Mouse (Mus musculus) lung, embryonic 16.5 days (tissue): Measurements from ENCODE around the gene Cox5a. TPM values are rescaled to one million over a fixed set of nuclear protein-coding genes. Genes with fewer than 3 reads are reported as not detected.

ENCODE experiments used
- ATAC-seq: fragments of 200-750 bp; cut with Nextera tagmentation; 2 replicates; pipeline ENCODE4 v1.8.0; 2017; ENCODE audit warnings: low read depth, mild to moderate bottlenecking, moderate library complexity
- H3K27ac ChIP-seq: fragments of 300-500 bp; sonication (generic); 2 replicates; pipeline ENCODE4 v1.5.1; 2014; ENCODE audit warnings: mild to moderate bottlenecking, control low read depth, low read length
- H3K27me3 ChIP-seq: fragments of 300-500 bp; sonication (generic); 2 replicates; pipeline ENCODE4 v1.6.1; 2014; ENCODE audit warnings: low read depth, low read length, mixed read lengths; ENCODE audit not compliant: control insufficient read depth, insufficient read depth
- H3K36me3 ChIP-seq: fragments of 300-500 bp; sonication (generic); 2 replicates; pipeline ENCODE4 v1.6.1; 2014; ENCODE audit warnings: low read length; ENCODE audit not compliant: control insufficient read depth, insufficient read depth
- H3K4me1 ChIP-seq: fragments of 300-500 bp; sonication (generic); replicated peaks from 2 replicates; pipeline ENCODE4 v1.6.1; 2014; ENCODE audit warnings: low read length, mixed read lengths; ENCODE audit not compliant: control insufficient read depth, insufficient read depth
- H3K4me2 ChIP-seq: fragments of 300-500 bp; sonication (generic); 2 replicates; pipeline ENCODE4 v1.6.1; 2014; ENCODE audit warnings: low read depth, low read length, control low read depth
- H3K4me3 ChIP-seq: fragments of 300-500 bp; sonication (generic); 2 replicates; pipeline ENCODE4 v1.5.1; 2014; ENCODE audit warnings: mild to moderate bottlenecking, low read length, control low read depth
- H3K9ac ChIP-seq: fragments of 300-500 bp; sonication (generic); 2 replicates; pipeline ENCODE4 v1.6.1; 2014; ENCODE audit warnings: low read length, control low read depth
- H3K9me3 ChIP-seq: fragments of 300-500 bp; sonication (generic); 2 replicates; pipeline ENCODE4 v1.6.1; 2016; ENCODE audit warnings: low read length; ENCODE audit not compliant: control insufficient read depth
- WGBS: fragments of 180-500 bp; shearing (Covaris S2); extraction: QIAGEN DNeasy Blood & Tissue Kit; methylation state at CpG from one replicate; pipeline ENCODE4 v1.1.7; 2014; 5-methylcytosine and 5-hydroxymethylcytosine counted together
- polyA plus RNA-seq: library from polyadenylated mRNA; unstranded; fragments of >200 nt; fragmentation: Nextera tagmentation; extraction: Ambion mirVana; gene quantifications from 2 replicates; pipeline ENCODE4 v1.2.1, GENCODE M21; 2015

Cox5a gene
- 448 and 496 TPM in 2 replicates for polyA plus RNA-seq

DNA sequence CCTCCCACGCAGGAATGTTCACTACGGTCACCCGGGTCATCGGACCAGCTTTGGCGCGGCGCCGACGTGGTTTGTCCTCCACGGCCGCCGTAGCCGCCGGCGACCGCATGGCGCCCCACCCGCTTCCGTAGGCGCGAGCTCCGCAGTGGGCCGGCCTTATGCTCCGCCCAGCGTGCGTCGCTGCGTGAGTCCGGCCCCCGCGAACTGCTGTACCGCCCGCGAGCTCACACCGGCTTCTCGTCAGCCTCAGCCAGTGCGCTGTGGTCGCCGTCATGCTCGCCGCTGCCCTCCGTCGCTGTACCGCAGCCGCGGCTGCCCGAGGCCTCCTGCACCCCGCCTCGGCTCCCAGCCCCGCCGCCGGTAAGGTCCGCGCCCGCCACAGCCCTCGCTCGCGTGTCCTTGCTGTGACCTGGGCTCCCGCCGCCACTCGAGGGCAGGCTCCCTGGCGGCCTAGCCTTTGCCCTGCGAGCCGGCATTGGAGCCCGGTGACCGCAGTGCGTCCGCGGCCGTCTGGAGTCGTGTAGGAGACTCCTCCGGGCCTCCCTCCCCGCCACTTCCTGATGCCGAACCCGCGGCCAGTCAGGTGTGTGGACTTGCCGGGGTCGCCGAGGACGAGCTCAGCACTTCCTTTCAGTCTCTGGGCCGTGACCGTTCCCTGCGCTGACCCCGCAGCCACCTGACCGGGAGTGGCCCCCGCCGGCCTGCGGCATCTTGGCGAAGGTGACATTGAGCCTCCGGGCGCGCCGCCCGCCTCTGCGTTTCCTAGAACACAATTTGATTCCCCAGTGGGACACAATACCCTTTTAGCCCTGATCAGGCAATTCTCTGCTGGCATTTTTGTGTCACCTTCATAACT lies at the start of gene Cox5a:
TSS of gene Cox5a (plus strand) at position 219 of the 856 bp plus-strand sequence.
- ATAC-seq: peak; percentile 99
- Histone ChIP-seq H3K27me3 (no peaks in the 10 kb centered on the region), H3K9me3 (no peaks in the 10 kb centered on the region), H3K27ac (peak within 1 kb of the TSS; percentile 92), H3K9ac (peak within 1 kb of the TSS; percentile 92), H3K4me1 (peaks cover 11% of the 10 kb centered on the region), H3K4me3 (peak within 1 kb of the TSS; percentile 93), H3K4me2 (peak within 1 kb of the TSS; percentile 73), H3K36me3 (no peaks in the 10 kb centered on the region)
- WGBS: under 1% methylated on average over 91 of the region's 95 CpGs

DNA sequence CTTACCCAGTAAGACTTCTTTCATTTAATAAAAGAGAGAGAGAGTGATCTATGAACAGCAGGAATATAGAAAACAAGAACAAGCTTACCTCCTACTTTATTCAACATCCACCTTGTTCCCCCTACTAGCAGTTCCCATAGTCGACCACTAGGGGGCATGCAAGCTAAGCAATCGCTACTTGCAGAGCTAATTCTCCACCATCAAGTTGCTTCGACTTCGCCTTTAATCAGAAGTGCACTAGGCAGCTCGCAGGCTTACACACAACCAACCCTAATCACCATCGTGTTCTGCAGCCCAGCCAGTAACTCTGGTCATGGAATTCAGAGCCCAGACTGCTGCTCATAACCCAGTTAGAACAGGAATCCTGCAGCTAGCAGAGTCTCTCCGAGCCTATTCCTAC lies 35.3 kb upstream of the Cox5a start:
- 15% methylated on average over 7 of the region's 7 CpGs for WGBS
- Histone ChIP-seq H3K27ac (no peak overlapping the region), H3K4me1 (no peaks in the 10 kb centered on the region), H3K4me2 (no peak overlapping the region), H3K4me3 (no peak overlapping the region), H3K27me3 (no peaks in the 10 kb centered on the region; the same call in 1 of the 2 replicates), H3K9ac (no peak overlapping the region), H3K36me3 (no peaks in the 10 kb centered on the region), H3K9me3 (no peaks in the 10 kb centered on the region)
- ATAC-seq: no peak; the same call in 1 of the 2 replicates

DNA sequence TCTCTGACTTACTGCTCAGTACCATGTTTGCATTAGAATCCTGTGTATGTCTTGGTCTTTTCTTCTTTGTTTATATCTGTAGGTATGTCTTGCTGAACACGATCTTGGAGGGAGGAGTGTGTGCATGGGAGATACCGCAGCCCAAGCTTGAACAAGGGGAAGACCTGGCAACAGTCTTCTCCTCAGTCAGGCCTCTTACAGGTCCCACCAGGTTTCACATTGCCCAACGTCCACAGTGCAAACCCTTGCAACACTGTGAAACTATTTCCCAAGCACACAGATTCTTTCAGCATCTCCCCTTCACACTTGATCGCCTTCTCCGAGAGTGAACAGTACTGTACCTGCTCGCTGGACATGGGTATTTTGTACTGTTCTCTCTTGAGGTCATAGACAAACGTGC lies 33.3 kb upstream of the Cox5a start:
- H3K4me3 ChIP-seq: no peak overlapping the region
- H3K4me2 ChIP-seq: no peak overlapping the region
- H3K9ac ChIP-seq: no peak overlapping the region
- no peaks in the 10 kb centered on the region for H3K4me1 ChIP-seq
- ATAC-seq: no peak
- no peak overlapping the region for H3K27ac ChIP-seq
- no peaks in the 10 kb centered on the region for H3K36me3 ChIP-seq
- 58% methylated on average over 7 of the region's 7 CpGs for WGBS
- no peaks in the 10 kb centered on the region for H3K9me3 ChIP-seq
- no peaks in the 10 kb centered on the region; the same call in 1 of the 2 replicates for H3K27me3 ChIP-seq

DNA sequence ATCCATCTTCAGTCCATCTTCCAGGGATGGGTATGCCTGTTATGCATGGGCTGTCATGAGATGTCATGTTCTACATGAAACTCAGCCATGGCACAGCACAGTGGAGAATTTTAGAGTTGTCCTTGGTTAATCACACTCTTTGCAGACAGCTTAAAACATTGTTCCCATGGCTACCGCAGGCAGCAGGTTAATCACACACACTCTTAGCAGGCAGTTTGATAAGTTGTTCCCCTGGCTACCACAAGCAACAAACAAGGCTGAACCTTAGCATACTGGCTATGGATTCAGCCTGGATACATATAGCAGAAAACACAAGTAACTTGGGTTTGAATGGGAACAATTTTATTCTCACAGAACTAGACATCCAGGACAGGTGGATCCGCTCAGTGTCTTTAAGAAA lies 27.5 kb upstream of the Cox5a start:
- Histone ChIP-seq H3K27ac (no peak overlapping the region), H3K9me3 (no peaks in the 10 kb centered on the region), H3K27me3 (no peaks in the 10 kb centered on the region), H3K4me2 (no peak overlapping the region), H3K9ac (no peak overlapping the region), H3K4me3 (no peak overlapping the region), H3K4me1 (no peaks in the 10 kb centered on the region), H3K36me3 (no peaks in the 10 kb centered on the region)
- 89% methylated on average over 2 of the region's 2 CpGs for WGBS
- ATAC-seq: no peak

DNA sequence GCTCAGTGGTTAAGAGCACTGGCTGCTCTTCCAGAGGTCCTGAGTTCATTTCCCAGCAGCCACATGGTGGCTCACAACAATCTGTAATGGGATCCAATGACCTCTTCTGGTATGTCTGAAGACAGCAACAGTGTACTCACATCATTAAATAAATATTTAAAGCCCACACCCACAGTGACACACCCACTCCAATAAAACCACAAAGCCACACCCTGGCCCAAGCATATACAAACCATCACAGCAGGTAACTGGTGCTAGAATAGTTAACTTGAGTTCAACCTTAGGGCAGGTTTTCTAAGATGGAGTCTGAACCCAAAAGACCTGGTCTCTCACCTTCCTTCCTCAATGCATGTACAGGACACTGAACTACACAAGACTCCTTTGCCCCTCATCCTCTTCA lies 26.1 kb upstream of the Cox5a start:
- Histone ChIP-seq H3K36me3 (no peaks in the 10 kb centered on the region), H3K4me2 (no peak overlapping the region), H3K9ac (no peak overlapping the region), H3K4me3 (no peak overlapping the region), H3K27me3 (peaks cover 4% of the 10 kb centered on the region; the same call in 1 of the 2 replicates), H3K4me1 (no peaks in the 10 kb centered on the region), H3K9me3 (no peaks in the 10 kb centered on the region), H3K27ac (no peak overlapping the region)
- ATAC-seq: no peak

DNA sequence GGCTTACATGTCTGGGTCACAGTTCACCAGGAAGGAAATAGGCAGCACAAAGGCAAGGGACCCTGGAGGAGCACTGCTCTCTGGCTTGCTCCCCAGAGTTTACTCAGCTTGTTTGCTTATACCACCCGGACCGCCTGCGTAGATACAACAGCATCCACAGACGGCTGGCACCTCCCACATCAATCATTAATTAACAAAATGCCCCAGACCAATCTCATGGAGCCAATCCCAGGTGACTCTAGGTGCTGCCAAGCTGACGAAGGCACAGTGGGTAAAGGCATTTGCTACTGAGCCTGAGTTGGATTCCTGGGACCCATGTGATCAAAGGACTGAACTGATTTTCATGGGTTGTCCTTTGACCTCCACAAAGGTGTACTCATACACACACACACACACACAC lies 23.8 kb upstream of the Cox5a start:
- WGBS: 35% methylated on average over 5 of the region's 5 CpGs
- Histone ChIP-seq H3K9me3 (no peaks in the 10 kb centered on the region), H3K27me3 (peaks cover 26% of the 10 kb centered on the region), H3K9ac (no peak overlapping the region), H3K36me3 (no peaks in the 10 kb centered on the region), H3K4me3 (no peak overlapping the region), H3K4me1 (no peaks in the 10 kb centered on the region), H3K4me2 (no peak overlapping the region), H3K27ac (no peak overlapping the region)
- ATAC-seq: no peak

DNA sequence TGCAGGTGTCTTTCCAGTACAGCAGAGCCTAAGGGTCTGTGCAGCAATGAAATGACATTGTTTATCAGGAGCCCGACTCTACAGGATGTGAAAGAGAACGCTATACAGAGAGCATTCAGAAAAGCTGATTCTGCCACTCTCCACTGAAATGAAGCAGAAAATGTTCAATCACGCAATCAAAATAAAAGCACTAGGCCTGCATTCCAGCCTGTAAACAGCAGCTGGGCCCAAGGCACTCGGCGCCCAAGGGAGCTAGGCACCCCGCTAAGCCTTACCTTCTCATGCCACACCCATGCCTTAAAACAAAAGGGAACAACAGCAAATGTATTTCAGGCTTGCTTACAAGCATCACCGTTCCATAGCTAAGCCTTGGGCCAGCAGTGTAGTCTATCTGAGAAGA lies 22.5 kb upstream of the Cox5a start:
- no peak overlapping the region for H3K27ac ChIP-seq
- WGBS: 59% methylated on average over 7 of the region's 7 CpGs
- no peaks in the 10 kb centered on the region for H3K9me3 ChIP-seq
- H3K9ac ChIP-seq: no peak overlapping the region
- no peak overlapping the region for H3K4me2 ChIP-seq
- H3K4me3 ChIP-seq: no peak overlapping the region
- H3K4me1 ChIP-seq: peaks cover 6% of the 10 kb centered on the region
- H3K36me3 ChIP-seq: no peaks in the 10 kb centered on the region
- ATAC-seq: no peak
- H3K27me3 ChIP-seq: peaks cover 39% of the 10 kb centered on the region

DNA sequence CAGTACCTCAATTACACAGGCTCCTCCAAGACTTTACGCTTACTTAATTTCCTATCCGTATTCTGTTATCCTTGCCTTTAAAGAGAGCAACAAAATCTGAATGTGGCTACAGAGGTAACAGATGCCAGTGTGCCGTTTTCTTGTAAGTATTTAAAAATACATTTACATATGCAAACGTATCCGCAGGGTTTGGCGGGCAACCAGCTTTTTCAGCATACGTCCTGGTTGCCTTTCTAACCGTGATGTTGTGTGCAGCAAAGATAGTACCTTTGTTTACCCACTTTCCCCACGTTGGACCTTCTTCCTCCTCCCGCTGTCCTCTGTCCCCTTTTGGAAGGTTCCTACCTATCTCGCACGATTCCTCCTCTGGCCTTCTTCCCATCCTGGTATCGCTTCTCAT lies 19.6 kb upstream of the Cox5a start:
- Histone ChIP-seq H3K9ac (no peak overlapping the region), H3K4me2 (no peak overlapping the region), H3K4me3 (no peak overlapping the region), H3K27me3 (peaks cover 66% of the 10 kb centered on the region), H3K36me3 (no peaks in the 10 kb centered on the region), H3K9me3 (no peaks in the 10 kb centered on the region), H3K4me1 (peaks cover 17% of the 10 kb centered on the region), H3K27ac (no peak overlapping the region)
- no peak for ATAC-seq
- WGBS: 14% methylated on average over 13 of the region's 13 CpGs

DNA sequence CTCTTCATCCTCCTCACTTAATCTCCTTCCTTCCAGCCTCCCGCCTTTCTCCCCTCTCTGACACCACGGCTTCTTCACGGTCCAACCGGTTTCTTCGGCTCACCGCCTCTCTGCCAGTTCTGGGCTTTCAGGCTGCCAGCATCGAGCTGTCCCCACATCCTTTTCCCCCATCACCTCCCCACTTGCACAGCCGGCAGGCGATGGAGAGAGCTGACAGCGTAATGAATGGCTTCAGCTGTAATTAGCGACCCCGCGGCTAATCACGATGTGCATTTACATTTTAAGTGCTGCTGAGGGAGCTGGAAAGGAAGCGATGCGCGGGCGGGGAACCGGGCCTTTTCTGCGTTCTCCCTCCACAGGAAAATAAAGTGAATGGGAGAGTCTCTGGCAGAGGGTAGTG lies 19.2 kb upstream of the Cox5a start:
- no peak overlapping the region for H3K9ac ChIP-seq
- H3K27me3 ChIP-seq: peaks cover 66% of the 10 kb centered on the region
- no peaks in the 10 kb centered on the region for H3K36me3 ChIP-seq
- 2% methylated on average over 20 of the region's 20 CpGs for WGBS
- H3K27ac ChIP-seq: no peak overlapping the region
- H3K4me3 ChIP-seq: no peak overlapping the region
- peaks cover 17% of the 10 kb centered on the region for H3K4me1 ChIP-seq
- no peaks in the 10 kb centered on the region for H3K9me3 ChIP-seq
- H3K4me2 ChIP-seq: no peak overlapping the region
- ATAC-seq: no peak
